Mouse (Mus musculus) heart, embryonic 12.5 days (tissue): ENCODE results near the gene Gm8369. TPM values are rescaled to one million over a fixed set of nuclear protein-coding genes. Genes with fewer than 3 reads are reported as not detected.
"Not testable (repeated sequence)": the region's sequence is repeated elsewhere in the genome, so short reads cannot be mapped to it uniquely, and the experiment has no call there.

Experiments
- ATAC-seq: fragments of 200-750 bp; cut with Nextera tagmentation; 2 replicates; pipeline ENCODE4 v1.8.0; 2017; ENCODE audit warnings: moderate TSS enrichment, moderate library complexity; ENCODE audit not compliant: insufficient number of reproducible peaks, low FRiP score
- H3K27ac ChIP-seq: fragments of 300-500 bp; sonication (generic); 2 replicates; pipeline ENCODE4 v1.5.1; 2016; ENCODE audit warnings: mild to moderate bottlenecking, moderate library complexity; ENCODE audit not compliant: poor library complexity, severe bottlenecking
- H3K27me3 ChIP-seq: fragments of 300-500 bp; sonication (generic); replicated peaks from 2 replicates; pipeline ENCODE4 v1.6.1; 2016; ENCODE audit warnings: mild to moderate bottlenecking, moderate library complexity
- H3K36me3 ChIP-seq: fragments of 300-500 bp; sonication (generic); 2 replicates; pipeline ENCODE4 v1.6.1; 2016; ENCODE audit warnings: mild to moderate bottlenecking, moderate library complexity
- H3K4me1 ChIP-seq: fragments of 300-500 bp; sonication (generic); replicated peaks from 2 replicates; pipeline ENCODE4 v1.6.1; 2016; ENCODE audit warnings: mild to moderate bottlenecking
- H3K4me2 ChIP-seq: fragments of 300-500 bp; sonication (generic); 2 replicates; pipeline ENCODE4 v1.6.1; 2016; ENCODE audit warnings: mild to moderate bottlenecking, moderate library complexity
- H3K4me3 ChIP-seq: fragments of 300-500 bp; sonication (generic); 2 replicates; pipeline ENCODE4 v1.5.1; 2016; ENCODE audit warnings: mild to moderate bottlenecking
- H3K9ac ChIP-seq: fragments of 300-500 bp; sonication (generic); 2 replicates; pipeline ENCODE4 v1.6.1; 2016; ENCODE audit warnings: mild to moderate bottlenecking, moderate library complexity
- H3K9me3 ChIP-seq: fragments of 300-500 bp; sonication (generic); replicated peaks from 2 replicates; pipeline ENCODE4 v1.6.1; 2016; ENCODE audit warnings: mild to moderate bottlenecking, moderate library complexity
- WGBS: fragments of 180-500 bp; shearing (Covaris S2); methylation state at CpG from one replicate; pipeline ENCODE4 v1.1.7; 2016; 5-methylcytosine and 5-hydroxymethylcytosine counted together
- polyA plus RNA-seq: library from polyadenylated mRNA; unstranded; fragments of >200 nt; fragmentation: Nextera tagmentation; extraction: Ambion mirVana; gene quantifications from 2 replicates; pipeline ENCODE4 v1.2.1, GENCODE M21; 2016

Gene Gm8369
- polyA plus RNA-seq, 1 experiment from 2014 or later = not detected

- H3K4me2 ChIP-seq = no peak overlapping the region
- 77% methylated on average over 5 of the region's 5 CpGs for WGBS
- no peaks in the 10 kb centered on the region for H3K4me1 ChIP-seq
- H3K9ac ChIP-seq = no peak overlapping the region
- H3K27me3 ChIP-seq = no peaks in the 10 kb centered on the region
- no peak overlapping the region for H3K4me3 ChIP-seq
- H3K36me3 ChIP-seq = no peaks in the 10 kb centered on the region
- ATAC-seq = no peak
- H3K9me3 ChIP-seq = no peaks in the 10 kb centered on the region
- H3K27ac ChIP-seq = no peak overlapping the region
These were observed 69.0 kb downstream of the Gm8369 start for GRCm38 (mm10) chr19:11554726-11555125.

- not testable (repeated sequence) for H3K9me3 ChIP-seq, H3K27ac ChIP-seq, ATAC-seq, H3K36me3 ChIP-seq, H3K27me3 ChIP-seq, H3K4me3 ChIP-seq, H3K9ac ChIP-seq, H3K4me1 ChIP-seq, H3K4me2 ChIP-seq
These were observed 73.8 kb downstream of the Gm8369 start for GRCm38 (mm10) chr19:11559560-11559959.

Other genes with a start within 250 kb of the Gm8369 start
- not detected in 2 replicates for gene Ms4a1, start 219.7 kb upstream of the Gm8369 start, polyA plus RNA-seq
- not detected in 2 replicates for gene Ms4a5, start 202.1 kb upstream of the Gm8369 start, polyA plus RNA-seq
- not detected in 2 replicates for gene Ms4a14, start 171.5 kb upstream of the Gm8369 start, polyA plus RNA-seq
- 0.27 and 1.0 TPM in 2 replicates for gene Ms4a7, start 149.8 kb upstream of the Gm8369 start, polyA plus RNA-seq
- 0.55 and 1.1 TPM in 2 replicates for gene Ms4a4a, start 110.4 kb upstream of the Gm8369 start, polyA plus RNA-seq
- not detected in 2 replicates for gene Ms4a4c, start 81.2 kb upstream of the Gm8369 start, polyA plus RNA-seq
- gene Ms4a4b, start 42.4 kb upstream of the Gm8369 start, polyA plus RNA-seq = not detected in 2 replicates
- gene Ms4a6c, start 16.6 kb upstream of the Gm8369 start, polyA plus RNA-seq = 1.5 and 1.9 TPM in 2 replicates
- 1.4 and 1.5 TPM in 2 replicates for gene Ms4a6b, start 30.6 kb downstream of the Gm8369 start, polyA plus RNA-seq
- 0.33 and 0.41 TPM in 2 replicates for gene Ms4a4d, start 50.9 kb downstream of the Gm8369 start, polyA plus RNA-seq
- 0.77 and 1.1 TPM in 2 replicates for gene Ms4a6d, start 118.9 kb downstream of the Gm8369 start, polyA plus RNA-seq
- gene Ms4a2, start 137.8 kb downstream of the Gm8369 start, polyA plus RNA-seq = not detected in 2 replicates
- 0.18 TPM in 1 of 2 replicates, not detected in the other for gene Ms4a3, start 154.9 kb downstream of the Gm8369 start, polyA plus RNA-seq
- gene Oosp2, start 174.6 kb downstream of the Gm8369 start, polyA plus RNA-seq = not detected in 2 replicates
- not detected in 2 replicates for gene Oosp1, start 205.2 kb downstream of the Gm8369 start, polyA plus RNA-seq
- gene Oosp3, start 211.1 kb downstream of the Gm8369 start, polyA plus RNA-seq = not detected in 2 replicates